Mouse (Mus musculus) heart, embryonic 13.5 days (tissue): ENCODE measurements around the gene Rtl6. TPM values are rescaled to one million over a fixed set of nuclear protein-coding genes. Genes with fewer than 3 reads are reported as not detected.

Experiments
- ATAC-seq: fragments of 200-750 bp; cut with Nextera tagmentation; 2 replicates; pipeline ENCODE4 v1.8.0; 2017; ENCODE audit warnings: moderate TSS enrichment; ENCODE audit not compliant: insufficient number of reproducible peaks, low FRiP score, low TSS enrichment; ENCODE audit errors: extremely low read depth
- H3K27ac ChIP-seq: fragments of 300-500 bp; sonication (generic); replicated peaks from 2 replicates; pipeline ENCODE4 v1.5.1; 2015; ENCODE audit warnings: moderate library complexity, mild to moderate bottlenecking, inconsistent platforms
- H3K27me3 ChIP-seq: fragments of 300-500 bp; sonication (generic); replicated peaks from 2 replicates; pipeline ENCODE4 v1.6.1; 2015; ENCODE audit warnings: mild to moderate bottlenecking, inconsistent platforms
- H3K36me3 ChIP-seq: fragments of 300-500 bp; sonication (generic); 2 replicates; pipeline ENCODE4 v1.6.1; 2015; ENCODE audit warnings: mild to moderate bottlenecking, inconsistent platforms
- H3K4me1 ChIP-seq: fragments of 300-500 bp; sonication (generic); 2 replicates; pipeline ENCODE4 v1.6.1; 2015; ENCODE audit warnings: inconsistent platforms
- H3K4me2 ChIP-seq: fragments of 300-500 bp; sonication (generic); 2 replicates; pipeline ENCODE4 v1.6.1; 2015; ENCODE audit warnings: inconsistent platforms, mild to moderate bottlenecking, moderate library complexity
- H3K4me3 ChIP-seq: fragments of 300-500 bp; sonication (generic); 2 replicates; pipeline ENCODE4 v1.5.1; 2015; ENCODE audit warnings: moderate library complexity, mild to moderate bottlenecking, inconsistent platforms
- H3K9ac ChIP-seq: fragments of 300-500 bp; sonication (generic); 2 replicates; pipeline ENCODE4 v1.6.1; 2015; ENCODE audit warnings: inconsistent platforms, mild to moderate bottlenecking, moderate library complexity
- H3K9me3 ChIP-seq: fragments of 300-500 bp; sonication (generic); 2 replicates; pipeline ENCODE4 v1.6.1; 2016; ENCODE audit warnings: inconsistent platforms
- WGBS: fragments of 180-500 bp; shearing (Covaris S2); methylation state at CpG from one replicate; pipeline ENCODE4 v1.1.7; 2015; ENCODE audit warnings: mixed read lengths; 5-methylcytosine and 5-hydroxymethylcytosine counted together
- polyA plus RNA-seq: library from polyadenylated mRNA; unstranded; fragments of >200 nt; fragmentation: Nextera tagmentation; extraction: Ambion mirVana; gene quantifications from 2 replicates; pipeline ENCODE4 v1.2.1, GENCODE M21; 2015

Rtl6 gene
- polyA plus RNA-seq, 1 experiment from 2014 or later = 9.2 TPM

DNA sequence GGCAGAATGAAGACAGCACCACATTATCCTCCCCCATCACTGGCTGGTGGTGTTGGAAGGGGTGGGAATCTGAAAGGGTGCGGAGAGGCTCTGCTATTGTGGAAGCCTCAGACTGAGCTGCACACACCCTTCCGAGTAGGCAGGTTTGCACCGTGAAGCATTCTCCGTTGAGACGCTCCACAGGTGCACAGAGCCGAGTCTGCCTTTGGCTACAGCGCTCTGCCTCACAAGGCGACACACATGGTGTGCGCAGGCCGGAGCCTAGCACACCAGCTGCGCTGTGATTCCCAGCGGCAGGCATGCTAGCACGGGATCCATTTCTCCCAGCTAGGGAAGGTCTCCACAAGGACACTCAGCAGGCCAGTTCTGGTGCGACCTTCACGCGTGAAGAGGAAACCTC, 47.6 kb downstream of the Rtl6 start:
- Histone ChIP-seq H3K9me3 (no peaks in the 10 kb centered on the region), H3K36me3 (no peaks in the 10 kb centered on the region), H3K4me2 (no peak overlapping the region), H3K4me3 (no peak overlapping the region), H3K4me1 (peaks cover 47% of the 10 kb centered on the region), H3K27ac (no peak overlapping the region), H3K27me3 (no peaks in the 10 kb centered on the region), H3K9ac (no peak overlapping the region)
- ATAC-seq = no peak
- 67% methylated on average over 16 of the region's 16 CpGs for WGBS

DNA sequence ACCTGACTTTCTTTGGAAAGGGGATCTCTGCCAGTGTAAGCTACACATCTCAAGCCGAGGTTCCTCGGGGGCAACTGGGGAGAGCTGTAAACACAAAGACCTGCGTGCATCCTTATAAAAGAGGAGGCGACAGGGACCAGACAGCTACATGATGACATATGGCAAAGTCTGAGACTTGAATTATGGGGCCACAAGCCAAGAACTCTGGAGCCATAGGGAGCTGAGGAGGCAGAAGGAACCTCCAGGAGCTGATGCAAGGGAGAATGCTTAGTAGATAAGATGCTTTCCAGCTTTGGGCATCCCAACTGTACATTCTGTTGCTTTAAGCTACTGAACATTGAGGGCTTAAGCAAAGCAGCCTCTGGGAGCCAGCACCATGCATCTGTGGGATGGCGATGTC, 48.5 kb downstream of the Rtl6 start:
- Histone ChIP-seq H3K4me3 (no peak overlapping the region), H3K27ac (no peak overlapping the region), H3K27me3 (no peaks in the 10 kb centered on the region), H3K4me1 (peaks cover 53% of the 10 kb centered on the region), H3K9ac (no peak overlapping the region), H3K4me2 (no peak overlapping the region), H3K9me3 (no peaks in the 10 kb centered on the region), H3K36me3 (no peaks in the 10 kb centered on the region)
- ATAC-seq = no peak
- 65% methylated on average over 5 of the region's 5 CpGs for WGBS

DNA sequence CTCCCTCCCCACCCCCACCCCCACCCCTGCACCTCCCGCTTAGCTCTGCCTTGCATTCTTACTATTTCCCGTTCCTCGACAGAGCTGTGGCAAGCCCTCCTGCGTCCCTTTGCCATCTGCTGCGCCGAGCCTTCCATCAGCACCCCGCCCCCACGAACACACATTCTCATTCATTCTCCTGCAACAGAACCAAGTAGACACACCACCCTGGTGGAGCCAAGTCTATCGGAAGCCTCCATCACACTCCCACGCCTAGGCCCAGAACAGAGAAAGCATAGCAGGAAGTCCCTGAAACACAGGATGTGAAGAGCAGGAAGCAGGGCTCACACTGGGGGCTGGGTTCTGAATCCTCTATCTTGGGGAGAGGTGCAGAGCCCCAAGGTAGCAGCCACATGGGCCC, 51.6 kb downstream of the Rtl6 start:
- no peak overlapping the region for H3K9ac ChIP-seq
- WGBS = 69% methylated on average over 10 of the region's 10 CpGs
- no peak overlapping the region for H3K4me3 ChIP-seq
- H3K4me2 ChIP-seq = no peak overlapping the region
- H3K9me3 ChIP-seq = no peaks in the 10 kb centered on the region
- H3K27me3 ChIP-seq = no peaks in the 10 kb centered on the region
- ATAC-seq = no peak
- H3K4me1 ChIP-seq = peaks cover 45% of the 10 kb centered on the region
- H3K36me3 ChIP-seq = no peaks in the 10 kb centered on the region
- no peak overlapping the region for H3K27ac ChIP-seq

DNA sequence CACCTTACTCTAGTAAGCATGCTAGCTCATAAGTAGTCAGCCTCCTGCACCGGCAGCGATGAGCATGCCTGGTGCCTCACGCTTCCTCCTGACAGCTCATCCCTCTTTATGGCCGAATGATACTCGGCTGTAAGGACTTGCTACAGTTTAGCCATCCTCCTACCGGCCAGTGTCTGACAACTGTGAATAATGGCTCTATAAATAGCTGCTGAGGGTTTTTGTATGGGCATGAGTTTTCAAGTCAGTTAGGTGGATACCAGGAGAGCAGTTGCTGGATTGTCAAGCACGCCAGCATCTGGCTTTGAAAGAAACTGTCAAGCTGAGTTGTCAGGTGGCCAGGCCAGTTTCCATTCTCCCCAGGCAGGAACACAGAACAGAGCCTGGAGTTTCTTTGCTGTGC, 52.7 kb downstream of the Rtl6 start:
- Histone ChIP-seq H3K4me3 (no peak overlapping the region), H3K9me3 (no peaks in the 10 kb centered on the region), H3K9ac (no peak overlapping the region), H3K27ac (peak overlapping the region; percentile 49), H3K36me3 (no peaks in the 10 kb centered on the region), H3K4me2 (peak overlapping the region; percentile 16; the same call in 1 of the 2 replicates), H3K4me1 (peaks cover 41% of the 10 kb centered on the region), H3K27me3 (no peaks in the 10 kb centered on the region)
- 0 out of 2 replicates have a peak, but pooled peaks have one; percentile 40 for ATAC-seq
- 24% methylated on average over 7 of the region's 7 CpGs for WGBS

Other genes starting within 250 kb of the Rtl6 start
- gene Parvg, start 233.8 kb downstream of the Rtl6 start, polyA plus RNA-seq = 1.2 and 1.5 TPM in 2 replicates
- gene Shisal1, start 110.7 kb downstream of the Rtl6 start, polyA plus RNA-seq = 0.55 and 0.60 TPM in 2 replicates
- gene Prr5, start 111.8 kb upstream of the Rtl6 start, polyA plus RNA-seq = 20.7 and 21.1 TPM in 2 replicates
- 4.1 and 5.5 TPM in 2 replicates for gene Arhgap8, start 162.2 kb upstream of the Rtl6 start, polyA plus RNA-seq